In genomic region chr3:109196166-109196565, GRCm38 (mm10) we compare ENCODE assay signal across 29 mouse cellular contexts.
DNase-seq lines count a peak whose midpoint lies in the region; ATAC-seq lines count a peak whose summit lies in the region.
"Had no signal": no experiment of that assay in that cellular context is flagged by ENCODE, and none has a peak within 500 bp of the region (broad histone marks: within the 10 kb centered on the region; RNA-seq: fewer than 3 reads in every experiment).

No protein-coding gene starts in this region.

- ATAC-seq in hematopoietic stem cell, adult 5-6 weeks (replicated peaks in 1 of 2; ENCODE audit: insufficient read depth in 1 of 2, low FRiP score in 2 of 2, low TSS enrichment in 1 of 2, low read depth in 1 of 2, poor library complexity in 2 of 2, severe bottlenecking in 2 of 2), result peak; percentile 36 to 67
- ATAC-seq in megakaryocyte progenitor cell, adult 5-6 weeks (replicated peaks; ENCODE audit: poor library complexity), result peak; percentile 37; the same call in 1 of the 2 replicates
- no peak for ATAC-seq in midbrain, embryonic 15.5 days (replicated peaks)
- ATAC-seq: forebrain, embryonic 15.5 days; hindbrain, embryonic 16.5 days; inflammation-experienced regulatory T-cells, adult 6 months; intestine, embryonic 16.5 days; Patski had no signal

- DNase-seq in 3T3-L1 (ENCODE audit: low read depth, low spot score), result peak; percentile 73
- peak; percentile 42 for DNase-seq in NIH3T3 (ENCODE audit: low read depth)
- DNase-seq in adrenal gland, postnatal 14 days, result no peak
- no peak for DNase-seq in B cell, adult 2 months
- no peak for DNase-seq in retina, postnatal 1 day
- DNase-seq: adrenal gland, postnatal 10 days; cerebellum, adult 11 months; cerebellum, adult 2 months; cerebellum, adult 9-11 months; cerebellum, postnatal 25 days; embryo, embryonic 11 days; gastrocnemius, postnatal 10 days; gastrocnemius, postnatal 36 days; heart, adult 11 months had no signal

- 89% methylated on average over 2 of the region's 2 CpGs for WGBS in midbrain, embryonic 15.5 days

- no peak overlapping the region for H3K27ac ChIP-seq in midbrain, embryonic 15.5 days
- H3K27ac ChIP-seq: embryonic facial prominence, embryonic 10.5 days; embryonic facial prominence, embryonic 13.5 days; forebrain, embryonic 12.5 days; forebrain, embryonic 15.5 days; hindbrain, embryonic 10.5 days; hindbrain, embryonic 13.5 days had no signal

- H3K9ac ChIP-seq in midbrain, embryonic 15.5 days, result no peak overlapping the region
- H3K9ac ChIP-seq: embryonic facial prominence, embryonic 13.5 days; forebrain, embryonic 12.5 days; forebrain, embryonic 15.5 days; hindbrain, embryonic 13.5 days had no signal

- H3K36me3 ChIP-seq in midbrain, embryonic 15.5 days (replicated peaks), result no peaks in the 10 kb centered on the region
- H3K36me3 ChIP-seq: embryonic facial prominence, embryonic 10.5 days; embryonic facial prominence, embryonic 13.5 days; forebrain, embryonic 12.5 days; forebrain, embryonic 15.5 days; hindbrain, embryonic 10.5 days; hindbrain, embryonic 13.5 days had no signal

- no peaks in the 10 kb centered on the region for H3K27me3 ChIP-seq in midbrain, embryonic 15.5 days (replicated peaks)
- H3K27me3 ChIP-seq: embryonic facial prominence, embryonic 13.5 days; forebrain, embryonic 12.5 days; forebrain, embryonic 15.5 days; hindbrain, embryonic 13.5 days; Patski had no signal

- H3K4me1 ChIP-seq in midbrain, embryonic 15.5 days, result no peaks in the 10 kb centered on the region
- H3K4me1 ChIP-seq: embryonic facial prominence, embryonic 10.5 days; embryonic facial prominence, embryonic 13.5 days; forebrain, embryonic 12.5 days; forebrain, embryonic 15.5 days; hindbrain, embryonic 10.5 days; hindbrain, embryonic 13.5 days had no signal

- H3K4me3 ChIP-seq in midbrain, embryonic 15.5 days, result no peak overlapping the region
- H3K4me3 ChIP-seq: embryonic facial prominence, embryonic 10.5 days; embryonic facial prominence, embryonic 13.5 days; erythroblast, embryonic 14.5 days; forebrain, embryonic 12.5 days; forebrain, embryonic 15.5 days; hindbrain, embryonic 10.5 days; hindbrain, embryonic 13.5 days had no signal

- H3K4me2 ChIP-seq in midbrain, embryonic 15.5 days, result no peak overlapping the region
- H3K4me2 ChIP-seq: embryonic facial prominence, embryonic 13.5 days; forebrain, embryonic 12.5 days; forebrain, embryonic 15.5 days; heart, embryonic 11.5 days; hindbrain, embryonic 13.5 days had no signal

- H3K9me3 ChIP-seq in midbrain, embryonic 15.5 days, result no peaks in the 10 kb centered on the region
- H3K9me3 ChIP-seq: embryonic facial prominence, embryonic 10.5 days; embryonic facial prominence, embryonic 13.5 days; forebrain, embryonic 12.5 days; forebrain, embryonic 15.5 days; hindbrain, embryonic 10.5 days; hindbrain, embryonic 13.5 days had no signal

Comparison
In these comparisons a context has a peak if more than half of its experiments do, and no peak if none do; other contexts are left out.
1. DNase-seq: peak in 3T3-L1 (single experiment) and NIH3T3 (single experiment); none in adrenal gland, postnatal 14 days (single experiment), B cell, adult 2 months (0 of 2) and retina, postnatal 1 day (single experiment).